Mouse (Mus musculus): ENCODE measurements around the gene Dscaml1.

GRCm38 (mm10) chr9:45566843-45567578 is 140.6 kb downstream of the Dscaml1 start:
- TF ChIP-seq POLR2A (IDR thresholded peaks at IDR 0.05; ENCODE audit: low read depth, low read length) (no peak), CTCF (conservative IDR thresholded peaks at IDR 0.05; ENCODE audit: insufficient read depth, insufficient read length, low read depth, low read length) (no peak)

All from kidney, adult 2 months (tissue).